Mouse (Mus musculus): ENCODE measurements around the gene Kcnrg.

- TF ChIP-seq POLR2A (IDR thresholded peaks at IDR 0.05; ENCODE audit: insufficient read depth, low read depth, low read length) (no peak), CTCF (IDR thresholded peaks at IDR 0.05) (no peak), EP300 (IDR thresholded peaks at IDR 0.05; ENCODE audit: insufficient read depth, low read depth, low read length) (no peak)
Measured at GRCm38 (mm10) chr14:61569344-61569743, 37.9 kb upstream of the Kcnrg start.
